Mouse (Mus musculus): ENCODE data around the gene Cst8. TPM values are rescaled to one million over a fixed set of nuclear protein-coding genes. Genes with fewer than 3 reads are reported as not detected.

Gene Cst8
- polyA plus RNA-seq, 1 experiment, result not detected

Other genes starting within 250 kb of the Cst8 start
- 26.0 and 41.5 TPM in 2 replicates for gene Nxt1, start 126.2 kb upstream of the Cst8 start, polyA plus RNA-seq (2012; rRNA removed)
- gene Gzf1, start 117.8 kb upstream of the Cst8 start, polyA plus RNA-seq (2012; rRNA removed), result 11.2 and 13.2 TPM in 2 replicates
- 3.5 and 4.0 TPM in 2 replicates for gene Napb, start 66.3 kb upstream of the Cst8 start, polyA plus RNA-seq (2012; rRNA removed)
- gene Cstl1, start 48.4 kb upstream of the Cst8 start, polyA plus RNA-seq (2012; rRNA removed), result not detected in 2 replicates
- gene Cst11, start 27.3 kb upstream of the Cst8 start, polyA plus RNA-seq (2012; rRNA removed), result not detected in 2 replicates
- gene 8030411F24Rik, start 16.8 kb upstream of the Cst8 start, polyA plus RNA-seq (2012; rRNA removed), result not detected in 2 replicates
- gene Cst12, start 9.4 kb upstream of the Cst8 start, polyA plus RNA-seq (2012; rRNA removed), result not detected in 2 replicates
- not detected in 2 replicates for gene Cst13, start 21.3 kb downstream of the Cst8 start, polyA plus RNA-seq (2012; rRNA removed)
- gene Cst9, start 36.4 kb downstream of the Cst8 start, polyA plus RNA-seq (2012; rRNA removed), result not detected in 2 replicates
- gene 9230104L09Rik, start 66.3 kb downstream of the Cst8 start, polyA plus RNA-seq (2012; rRNA removed), result not detected in 2 replicates
- 1,153 and 1,196 TPM in 2 replicates for gene Cst3, start 76.9 kb downstream of the Cst8 start, polyA plus RNA-seq (2012; rRNA removed)
- gene Gm1330, start 204.5 kb downstream of the Cst8 start, polyA plus RNA-seq (2012; rRNA removed), result not detected in 2 replicates
- not detected in 2 replicates for gene Gm10750, start 218.5 kb downstream of the Cst8 start, polyA plus RNA-seq (2012; rRNA removed)

Measured in urinary bladder, adult 2 months (tissue).